Mouse (Mus musculus): ENCODE measurements around the gene Btbd3.

DNA sequence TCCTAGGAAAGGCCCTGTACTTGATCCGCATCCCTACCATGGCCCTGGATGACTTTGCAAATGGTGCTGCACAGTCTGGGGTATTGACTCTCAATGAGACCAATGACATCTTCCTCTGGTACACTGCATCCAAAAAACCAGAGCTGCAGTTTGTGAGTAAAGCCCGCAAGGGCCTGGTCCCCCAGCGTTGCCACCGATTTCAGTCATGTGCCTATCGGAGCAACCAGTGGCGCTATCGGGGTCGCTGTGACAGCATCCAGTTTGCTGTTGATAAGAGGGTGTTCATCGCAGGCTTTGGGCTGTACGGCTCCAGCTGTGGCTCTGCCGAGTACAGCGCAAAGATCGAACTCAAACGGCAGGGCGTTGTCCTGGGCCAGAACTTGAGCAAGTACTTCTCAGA is 27.5 kb downstream of the Btbd3 start:
- TF ChIP-seq CTCF (IDR thresholded peaks at IDR 0.05; ENCODE audit: low read depth) (no peak), EP300 (optimal IDR thresholded peaks at IDR 0.05) (no peak)
